Mouse (Mus musculus) heart, adult 2 months (tissue): Measurements from ENCODE around the gene Cox20. TPM values are rescaled to one million over a fixed set of nuclear protein-coding genes. Genes with fewer than 3 reads are reported as not detected.
"Not testable (repeated sequence)": the region's sequence is repeated elsewhere in the genome, so short reads cannot be mapped to it uniquely, and the experiment has no call there.

ENCODE experiments used
- DNase-seq, 2 experiments: peaks; one replicate each; pipeline ENCODE4 v3.0.0; 2021
- H3K27ac ChIP-seq: fragments of 200-600 bp; 2 replicates; pipeline ENCODE4 v1.8.1; 2022
- H3K27me3 ChIP-seq: fragments of 200-500 bp; 2 replicates; pipeline ENCODE4 v1.6.1; 2012; ENCODE audit warnings: mild to moderate bottlenecking, low read length, inconsistent platforms, mixed read lengths; ENCODE audit not compliant: control insufficient read depth, insufficient read depth
- H3K36me3 ChIP-seq: fragments of 200-500 bp; 2 replicates; pipeline ENCODE4 v1.6.1; 2012; ENCODE audit warnings: low read length, inconsistent platforms; ENCODE audit not compliant: control insufficient read depth, insufficient read depth
- H3K4me1 ChIP-seq: fragments of 200-500 bp; 2 replicates; pipeline ENCODE4 v1.6.1; 2011; ENCODE audit warnings: low read length; ENCODE audit not compliant: control insufficient read depth, insufficient read depth
- H3K4me3 ChIP-seq: fragments of 200-600 bp; 2 replicates; pipeline ENCODE4 v1.8.1; 2022
- H3K79me2 ChIP-seq: fragments of 200-500 bp; replicated peaks from 2 replicates; pipeline ENCODE4 v1.6.1; 2012; ENCODE audit warnings: mild to moderate bottlenecking, inconsistent platforms, low read length, moderate library complexity, mixed read lengths; ENCODE audit not compliant: control insufficient read depth, insufficient read depth
- H3K9ac ChIP-seq: fragments of 200-500 bp; 2 replicates; pipeline ENCODE4 v1.6.1; 2012; ENCODE audit warnings: low read depth, mild to moderate bottlenecking, control low read depth, inconsistent platforms, low read length, mixed read lengths
- CTCF ChIP-seq: fragments of 200-600 bp; IDR thresholded peaks from 2 replicates; pipeline ENCODE4 v1.8.1; 2022; ENCODE audit warnings: antibody characterized with exemption, mild to moderate bottlenecking, moderate library complexity
- EP300 ChIP-seq: fragments of 200-500 bp; IDR thresholded peaks from 2 replicates; pipeline ENCODE4 v1.6.1; 2011; ENCODE audit warnings: low read depth, low read length, control low read depth; ENCODE audit not compliant: insufficient read depth
- POLR2A ChIP-seq: fragments of 200-500 bp; IDR thresholded peaks from 2 replicates; pipeline ENCODE4 v1.6.1; 2011; ENCODE audit warnings: mild to moderate bottlenecking, low read depth, low read length, control low read depth; ENCODE audit not compliant: insufficient read depth
- WGBS: fragments of 180-500 bp; shearing (Covaris S2); methylation state at CpG from one replicate; pipeline ENCODE4 v1.1.7; 2018; 5-methylcytosine and 5-hydroxymethylcytosine counted together
- intact Hi-C: fragments of 180-260 bp; cut with DNase I; formaldehyde crosslinking; loops from one replicate; pipeline ENCODE4 v1.15.1; 2025
- polyA plus RNA-seq: library from polyadenylated mRNA; depleted of rRNA; stranded (reverse); fragments of >200 nt; gene quantifications from 2 replicates; pipeline ENCODE4 v1.2.3, GENCODE M21; 2012
- total RNA-seq, 2 experiments: library from RNA; stranded (reverse); gene quantifications; 2 replicates each; pipeline ENCODE4 v1.2.3; 2021

The Cox20 gene
- total and polyA plus RNA-seq, 3 experiments: 54.7 to 105 (median 102) TPM

GRCm38 (mm10) chr1:178341435-178341834 lies 22.5 kb downstream of the Cox20 start:
- no peaks in the 10 kb centered on the region for H3K27me3 ChIP-seq
- intact Hi-C loops: no loop called here
- H3K79me2 ChIP-seq: peaks cover 5% of the 10 kb centered on the region
- peaks cover 2% of the 10 kb centered on the region for H3K4me1 ChIP-seq
- H3K36me3 ChIP-seq: no peaks in the 10 kb centered on the region; the same call in 1 of the 2 replicates
- H3K27ac ChIP-seq: no peak overlapping the region
- no peak overlapping the region for H3K9ac ChIP-seq
- WGBS: 92% methylated on average over 3 of the region's 3 CpGs
- H3K4me3 ChIP-seq: no peak overlapping the region
- no peak for DNase-seq
- TF ChIP-seq CTCF (no peak), POLR2A (no peak), EP300 (no peak)

GRCm38 (mm10) chr1:178342063-178342462 lies 23.1 kb downstream of the Cox20 start:
- Histone ChIP-seq H3K27me3 (no peaks in the 10 kb centered on the region), H3K9ac (no peak overlapping the region), H3K4me3 (no peak overlapping the region), H3K27ac (no peak overlapping the region), H3K79me2 (peaks cover 1% of the 10 kb centered on the region), H3K4me1 (peaks cover 2% of the 10 kb centered on the region), H3K36me3 (no peaks in the 10 kb centered on the region; the same call in 1 of the 2 replicates)
- no peak for DNase-seq
- intact Hi-C loops: no loop called here
- TF ChIP-seq CTCF (no peak), POLR2A (no peak), EP300 (no peak)
- WGBS: 72% methylated on average over 1 of the region's 1 CpGs

GRCm38 (mm10) chr1:178342612-178343011 lies 23.7 kb downstream of the Cox20 start:
- 74% methylated on average over 5 of the region's 5 CpGs for WGBS
- Histone ChIP-seq H3K79me2 (no peaks in the 10 kb centered on the region), H3K36me3 (no peaks in the 10 kb centered on the region; the same call in 1 of the 2 replicates), H3K4me3 (no peak overlapping the region), H3K9ac (no peak overlapping the region), H3K4me1 (peaks cover 2% of the 10 kb centered on the region), H3K27me3 (no peaks in the 10 kb centered on the region), H3K27ac (no peak overlapping the region)
- intact Hi-C loops: no loop called here
- DNase-seq: no peak
- TF ChIP-seq EP300 (no peak), POLR2A (no peak), CTCF (no peak)

GRCm38 (mm10) chr1:178344071-178344805 lies 25.3 kb downstream of the Cox20 start:
- H3K36me3 ChIP-seq, DNase-seq, H3K4me3 ChIP-seq, H3K27me3 ChIP-seq, H3K4me1 ChIP-seq, H3K79me2 ChIP-seq, intact Hi-C loops, H3K9ac ChIP-seq, H3K27ac ChIP-seq: not testable (repeated sequence)
- 90% methylated on average over 10 of the region's 10 CpGs for WGBS

- no peaks in the 10 kb centered on the region for H3K79me2 ChIP-seq
- DNase-seq: no peak
- TF ChIP-seq EP300: no peak
- TF ChIP-seq CTCF: no peak
- TF ChIP-seq POLR2A: no peak
- no peaks in the 10 kb centered on the region for H3K4me1 ChIP-seq
- H3K4me3 ChIP-seq: no peak overlapping the region
- WGBS: 92% methylated on average over 2 of the region's 2 CpGs
- no peaks in the 10 kb centered on the region for H3K27me3 ChIP-seq
- no peak overlapping the region for H3K9ac ChIP-seq
- H3K36me3 ChIP-seq: no peaks in the 10 kb centered on the region
- intact Hi-C loops: no loop called here
- no peak overlapping the region for H3K27ac ChIP-seq
These were observed 31.9 kb downstream of the Cox20 start for GRCm38 (mm10) chr1:178350792-178351191.

GRCm38 (mm10) chr1:178351643-178352042 lies 32.7 kb downstream of the Cox20 start:
- no peak for DNase-seq
- Histone ChIP-seq H3K27me3 (no peaks in the 10 kb centered on the region), H3K4me3 (no peak overlapping the region), H3K9ac (no peak overlapping the region), H3K36me3 (no peaks in the 10 kb centered on the region), H3K4me1 (no peaks in the 10 kb centered on the region), H3K79me2 (no peaks in the 10 kb centered on the region), H3K27ac (no peak overlapping the region)
- TF ChIP-seq EP300 (no peak), CTCF (peak; percentile 37)
- intact Hi-C loops: no loop called here
